Mouse (Mus musculus): ENCODE results near the gene Lingo4. TPM values are rescaled to one million over a fixed set of nuclear protein-coding genes. Genes with fewer than 3 reads are reported as not detected.

Gene Lingo4
- total and polyA plus RNA-seq, 3 experiments: 0.04 to 0.09 (median 0.05) TPM

DNA sequence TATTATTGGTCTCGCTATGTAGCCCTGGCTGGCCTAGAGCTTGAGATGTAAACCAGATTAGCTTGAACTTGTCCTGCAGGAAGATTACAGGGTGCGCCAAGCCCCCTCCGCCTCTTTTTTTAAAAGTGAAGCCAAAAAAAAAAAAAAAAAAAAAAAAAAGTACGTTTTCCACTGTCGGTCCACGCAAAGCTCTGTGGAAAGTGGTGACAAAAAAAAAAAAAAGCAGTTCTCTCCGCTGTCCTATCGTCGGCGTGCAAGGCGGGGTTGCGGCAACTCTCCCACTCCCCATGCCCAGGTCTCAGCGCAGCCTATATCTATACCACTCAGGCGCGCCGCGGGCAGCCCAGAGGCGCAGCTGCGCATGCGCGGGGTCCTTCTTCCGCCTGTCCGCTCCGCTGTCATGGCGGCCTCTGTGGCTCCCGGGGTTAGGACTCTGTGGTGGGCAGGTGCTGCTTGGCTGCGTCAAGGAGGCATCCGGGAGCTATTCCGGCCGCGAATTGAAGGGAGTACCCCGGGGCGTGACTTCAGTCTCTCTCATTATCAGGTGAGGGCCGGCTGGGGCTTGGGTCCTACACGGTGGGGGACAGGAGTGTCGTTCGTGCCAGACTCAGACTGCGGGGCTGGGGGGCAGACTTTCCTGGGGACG, 44.8 kb downstream of the Lingo4 start, which contains the start of gene Mrpl9:
Gene Mrpl9, plus strand, starts transcription at position 368 of the 646 bp plus-strand sequence.
- intact Hi-C loops (cut with DNase I): loop anchor here (2.0 to 10.0 kb wide), 2 partner anchors 70 to 128 kb away; partner anchors contain the start of genes Rorc and Them4
- Histone ChIP-seq H3K79me2 (replicated peaks; ENCODE audit: control insufficient read depth, insufficient read depth, low read length) (0 out of 2 replicates have a peak, but pooled peaks cover 1% of the 10 kb centered on the region), H3K4me1 (ENCODE audit: control insufficient read depth, insufficient read depth, low read length) (peaks cover 1% of the 10 kb centered on the region), H3K9ac (ENCODE audit: low read depth, low read length) (peak within 1 kb of the TSS; percentile 99), H3K27ac (peak within 1 kb of the TSS; percentile 85), H3K4me3 (peak within 1 kb of the TSS; percentile 94), H3K27me3 (ENCODE audit: control insufficient read depth, insufficient read depth, low read length) (0 out of 2 replicates have a peak, but pooled peaks cover 3% of the 10 kb centered on the region), H3K36me3 (ENCODE audit: control insufficient read depth, insufficient read depth, low read length) (peaks cover 2% of the 10 kb centered on the region; the same call in 1 of the 2 replicates)
- whole genome bisulfite sequencing: under 1% methylated on average over 39 of the region's 39 CpGs
- TF ChIP-seq POLR2A (IDR thresholded peaks at IDR 0.05; ENCODE audit: insufficient read depth, low read depth, low read length) (peak; percentile 89), CTCF (IDR thresholded peaks at IDR 0.05) (no peak), EP300 (IDR thresholded peaks at IDR 0.05; ENCODE audit: insufficient read depth, low read depth, low read length) (no peak)
- DNase-seq: peak; percentile 95 to 96

DNA sequence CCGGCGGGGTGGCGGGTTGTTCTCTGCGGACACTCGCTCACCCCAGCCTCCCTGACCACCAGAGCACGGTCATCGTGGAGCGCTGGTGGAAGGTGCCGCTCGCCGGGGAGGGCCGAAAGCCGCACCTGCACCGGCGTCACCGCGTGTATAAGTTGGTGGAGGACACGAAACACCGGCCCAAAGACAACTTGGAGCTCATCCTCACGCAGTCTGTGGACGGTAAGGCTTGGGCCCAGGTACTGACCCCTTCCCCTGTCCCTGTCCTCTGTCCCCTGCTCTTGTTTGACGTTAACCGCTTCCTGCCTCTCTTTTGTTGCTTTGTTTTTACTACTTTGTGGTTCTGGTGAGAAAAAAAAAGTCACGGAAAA, 45.3 kb downstream of the Lingo4 start, which contains the start of gene Oaz3:
Gene Oaz3, minus strand, starts transcription at position 319 of the 368 bp plus-strand sequence.
- H3K4me1 ChIP-seq (ENCODE audit: control insufficient read depth, insufficient read depth, low read length): peaks cover 1% of the 10 kb centered on the region
- H3K27me3 ChIP-seq (ENCODE audit: control insufficient read depth, insufficient read depth, low read length): 0 out of 2 replicates have a peak, but pooled peaks cover 3% of the 10 kb centered on the region
- H3K36me3 ChIP-seq (ENCODE audit: control insufficient read depth, insufficient read depth, low read length): peaks cover 2% of the 10 kb centered on the region; the same call in 1 of the 2 replicates
- H3K27ac ChIP-seq: peak within 1 kb of the TSS; percentile 85
- H3K79me2 ChIP-seq (replicated peaks; ENCODE audit: control insufficient read depth, insufficient read depth, low read length): 0 out of 2 replicates have a peak, but pooled peaks cover 1% of the 10 kb centered on the region
- DNase-seq: no peak
- TF ChIP-seq EP300 (IDR thresholded peaks at IDR 0.05; ENCODE audit: insufficient read depth, low read depth, low read length) (no peak), CTCF (IDR thresholded peaks at IDR 0.05) (no peak), POLR2A (IDR thresholded peaks at IDR 0.05; ENCODE audit: insufficient read depth, low read depth, low read length) (no peak)
- peak within 1 kb of the TSS; percentile 99 for H3K9ac ChIP-seq (ENCODE audit: low read depth, low read length)
- H3K4me3 ChIP-seq: peak within 1 kb of the TSS; percentile 94
- under 1% methylated on average over 24 of the region's 24 CpGs for WGBS
- intact Hi-C loops (cut with DNase I): loop anchor here (2.0 to 10.0 kb wide), 2 partner anchors 71 to 129 kb away; partner anchors contain the start of genes Rorc and Them4

DNA sequence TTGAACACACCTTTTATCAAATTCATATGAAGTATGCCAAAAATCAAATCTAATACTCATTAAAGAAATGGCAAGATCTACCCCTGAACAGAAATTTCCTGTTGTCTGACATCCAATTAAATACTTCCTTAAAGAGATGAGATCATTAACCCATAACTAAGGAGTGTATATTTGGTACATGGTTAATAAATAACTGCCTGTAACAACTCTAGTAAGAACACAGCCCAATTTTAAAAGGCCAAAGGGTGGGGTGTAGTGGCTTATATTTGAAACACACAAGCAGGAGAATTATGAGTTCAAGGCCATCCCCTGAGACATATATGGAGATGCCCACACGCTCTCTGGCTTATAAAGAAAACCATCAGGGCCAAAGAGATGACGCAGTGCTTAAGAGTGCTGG, 51.1 kb downstream of the Lingo4 start:
- H3K27me3 ChIP-seq (ENCODE audit: control insufficient read depth, insufficient read depth, low read length): no peaks in the 10 kb centered on the region
- no peak overlapping the region for H3K27ac ChIP-seq
- H3K79me2 ChIP-seq (replicated peaks; ENCODE audit: control insufficient read depth, insufficient read depth, low read length): no peaks in the 10 kb centered on the region
- no peaks in the 10 kb centered on the region for H3K4me1 ChIP-seq (ENCODE audit: control insufficient read depth, insufficient read depth, low read length)
- no peak overlapping the region for H3K9ac ChIP-seq (ENCODE audit: low read depth, low read length)
- 92% methylated on average over 2 of the region's 2 CpGs for WGBS
- TF ChIP-seq EP300 (IDR thresholded peaks at IDR 0.05; ENCODE audit: insufficient read depth, low read depth, low read length) (no peak), POLR2A (IDR thresholded peaks at IDR 0.05; ENCODE audit: insufficient read depth, low read depth, low read length) (no peak), CTCF (IDR thresholded peaks at IDR 0.05) (no peak)
- H3K36me3 ChIP-seq (ENCODE audit: control insufficient read depth, insufficient read depth, low read length): peaks cover 4% of the 10 kb centered on the region; the same call in 1 of the 2 replicates
- intact Hi-C loops (cut with DNase I): loop anchor here (10.0 kb wide), 1 partner anchor 135 kb away; the partner anchor contains the start of gene Them4
- no peak overlapping the region for H3K4me3 ChIP-seq
- no peak for DNase-seq

Other genes with a start within 250 kb of the Lingo4 start
- not detected for gene Gm10696, start 220.3 kb upstream of the Lingo4 start, total RNA-seq (2021)
- not detected in 2 replicates for gene Gm10696, start 220.3 kb upstream of the Lingo4 start, polyA plus RNA-seq (2012; rRNA removed)
- gene Gm5286, start 201.8 kb upstream of the Lingo4 start, total RNA-seq (2021): not detected
- gene Gm5286, start 201.8 kb upstream of the Lingo4 start, polyA plus RNA-seq (2012; rRNA removed): not detected in 2 replicates
- gene Gm4778, start 134.5 kb upstream of the Lingo4 start, total RNA-seq (2021): not detected
- gene Gm4778, start 134.5 kb upstream of the Lingo4 start, polyA plus RNA-seq (2012; rRNA removed): not detected in 2 replicates
- gene Them4, start 88.4 kb upstream of the Lingo4 start, total RNA-seq (2021): 10 to 100 TPM; 13.2 to 15.1 TPM
- gene Them4, start 88.4 kb upstream of the Lingo4 start, polyA plus RNA-seq (2012; rRNA removed): 4.6 and 9.6 TPM in 2 replicates
- not detected for gene Them5, start 56.4 kb upstream of the Lingo4 start, total RNA-seq (2021)
- not detected in 2 replicates for gene Them5, start 56.4 kb upstream of the Lingo4 start, polyA plus RNA-seq (2012; rRNA removed)
- gene C2cd4d, start 36.1 kb upstream of the Lingo4 start, total RNA-seq (2021): not detected
- gene C2cd4d, start 36.1 kb upstream of the Lingo4 start, polyA plus RNA-seq (2012; rRNA removed): 0.14 TPM in 1 of 2 replicates, not detected in the other
- gene Rorc, start 25.7 kb upstream of the Lingo4 start, total RNA-seq (2021): 10 to 100 TPM; 36.1 to 44.8 TPM
- 25.7 and 26.7 TPM in 2 replicates for gene Rorc, start 25.7 kb upstream of the Lingo4 start, polyA plus RNA-seq (2012; rRNA removed)
- 1 to 10 TPM; 3.9 to 4.9 TPM for gene Tdrkh, start 14.8 kb downstream of the Lingo4 start, total RNA-seq (2021)
- 0.64 and 0.82 TPM in 2 replicates for gene Tdrkh, start 14.8 kb downstream of the Lingo4 start, polyA plus RNA-seq (2012; rRNA removed)
- 10 to 100 TPM; 62.0 to 64.1 TPM for gene Mrpl9, start 44.8 kb downstream of the Lingo4 start, total RNA-seq (2021)
- gene Mrpl9, start 44.8 kb downstream of the Lingo4 start, polyA plus RNA-seq (2012; rRNA removed): 43.9 and 65.8 TPM in 2 replicates
- not detected for gene Oaz3, start 45.4 kb downstream of the Lingo4 start, total RNA-seq (2021)
- gene Oaz3, start 45.4 kb downstream of the Lingo4 start, polyA plus RNA-seq (2012; rRNA removed): 1.1 and 2.2 TPM in 2 replicates
- gene Celf3, start 79.8 kb downstream of the Lingo4 start, total RNA-seq (2021): under 1 TPM in 1 of 2 experiments, not detected in 1; 0.27 TPM
- 0.67 and 0.96 TPM in 2 replicates for gene Celf3, start 79.8 kb downstream of the Lingo4 start, polyA plus RNA-seq (2012; rRNA removed)
- 1 to 10 TPM in 1 of 2 experiments, under 1 TPM in 1; 0.99 to 1.3 TPM for gene Riiad1, start 81.8 kb downstream of the Lingo4 start, total RNA-seq (2021)
- gene Riiad1, start 81.8 kb downstream of the Lingo4 start, polyA plus RNA-seq (2012; rRNA removed): 0.44 and 1.2 TPM in 2 replicates
- 10 to 100 TPM; 27.4 to 29.0 TPM for gene Snx27, start 184.2 kb downstream of the Lingo4 start, total RNA-seq (2021)
- 7.5 and 14.4 TPM in 2 replicates for gene Snx27, start 184.2 kb downstream of the Lingo4 start, polyA plus RNA-seq (2012; rRNA removed)
- not detected for gene Gm10972, start 244.6 kb downstream of the Lingo4 start, total RNA-seq (2021)
- not detected in 2 replicates for gene Gm10972, start 244.6 kb downstream of the Lingo4 start, polyA plus RNA-seq (2012; rRNA removed)